Mouse (Mus musculus) lung, postnatal 0 days (tissue): ENCODE measurements around the gene Ythdf2.

Source experiments
- CTCF ChIP-seq: IDR thresholded peaks from 2 replicates; pipeline ENCODE4 v1.5.1; 2016; ENCODE audit warnings: antibody characterized with exemption, mild to moderate bottlenecking
- EP300 ChIP-seq: IDR thresholded peaks from 2 replicates; pipeline ENCODE4 v1.6.1; 2016; ENCODE audit warnings: antibody characterized with exemption, mild to moderate bottlenecking, control low read depth

GRCm38 (mm10) chr4:132211953-132212734 is at the start of gene Ythdf2:
- TF ChIP-seq CTCF (peak; percentile 86), EP300 (0 out of 2 replicates have a peak, but pooled peaks have one; percentile 15)
